13 mouse cellular contexts compared by ENCODE assay signal in genomic region chr9:40299323-40299722, GRCm38 (mm10). TPM values are rescaled to one million over a fixed set of nuclear protein-coding genes. Genes with fewer than 3 reads are reported as not detected.
"Had no signal": no experiment of that assay in that cellular context is flagged by ENCODE, and none has a peak within 500 bp of the region (broad histone marks: within the 10 kb centered on the region; RNA-seq: fewer than 3 reads in every experiment).

No protein-coding gene starts in this region.

- DNase-seq: retina, postnatal 1 day; right cerebral cortex, adult 18-20 months; right cerebral cortex, postnatal 14 days; right cerebral cortex, postnatal 25 days; right cerebral cortex, postnatal 4 days; spleen, adult 18-20 months; thymus, adult 18-20 months; thymus, adult 2 months; thymus, postnatal 14 days; thymus, postnatal 25 days; thymus, postnatal 36 days; thymus, postnatal 4 days had no signal

RNA-seq across cellular contexts. Expression of gene Scn3b, which starts 30.3 kb away (rescaled TPM):
- total RNA-seq: neutrophil, adult 5-6 weeks had no signal
